12 mouse cellular contexts compared by ENCODE assay signal in genomic region chr2:128727552-128727951, GRCm38 (mm10).
"Had no signal": no experiment of that assay in that cellular context is flagged by ENCODE, and none has a peak within 500 bp of the region (broad histone marks: within the 10 kb centered on the region; RNA-seq: fewer than 3 reads in every experiment).

No protein-coding gene starts in this region.

- H3K9ac ChIP-seq: limb, embryonic 13.5 days; liver, embryonic 14.5 days; neural tube, embryonic 15.5 days had no signal

- H3K36me3 ChIP-seq: midbrain, embryonic 10.5 days; neural tube, embryonic 15.5 days had no signal

- H3K4me2 ChIP-seq: limb, embryonic 13.5 days; neural tube, embryonic 15.5 days had no signal

- H3K4me1 ChIP-seq: midbrain, embryonic 10.5 days had no signal

- DNase-seq: layer of hippocampus, adult 9-11 months; layer of hippocampus, postnatal 36 days; midbrain, embryonic 14.5 days; right cerebral cortex, adult 18-20 months; right cerebral cortex, postnatal 25 days; thymus, postnatal 36 days had no signal

- H3K27me3 ChIP-seq: limb, embryonic 13.5 days; neural tube, embryonic 15.5 days had no signal

- H3K4me3 ChIP-seq: limb, embryonic 13.5 days; midbrain, embryonic 10.5 days; myocyte; neural tube, embryonic 15.5 days had no signal

- H3K9me3 ChIP-seq: limb, embryonic 13.5 days; midbrain, embryonic 10.5 days; neural tube, embryonic 15.5 days had no signal

- H3K27ac ChIP-seq: kidney, postnatal 0 days; limb, embryonic 13.5 days; liver, embryonic 14.5 days; midbrain, embryonic 10.5 days; neural tube, embryonic 15.5 days had no signal
